Mouse (Mus musculus) neural tube, embryonic 15.5 days (tissue): ENCODE data around the gene Atxn7l1. TPM values are rescaled to one million over a fixed set of nuclear protein-coding genes. Genes with fewer than 3 reads are reported as not detected.
A peak's percentile ranks its signal among the peaks of the same experiment; 100 is the strongest.

ENCODE experiments used
- ATAC-seq: fragments of 200-750 bp; cut with Nextera tagmentation; 2 replicates; pipeline ENCODE4 v1.8.0; 2017; ENCODE audit warnings: mild to moderate bottlenecking, moderate TSS enrichment, moderate library complexity; ENCODE audit not compliant: low FRiP score
- H3K27ac ChIP-seq: fragments of 300-500 bp; sonication (generic); replicated peaks from 2 replicates; pipeline ENCODE4 v1.5.1; 2015; ENCODE audit warnings: mild to moderate bottlenecking, inconsistent platforms
- H3K27me3 ChIP-seq: fragments of 300-500 bp; sonication (generic); replicated peaks from 2 replicates; pipeline ENCODE4 v1.6.1; 2015; ENCODE audit warnings: inconsistent platforms
- H3K36me3 ChIP-seq: fragments of 300-500 bp; sonication (generic); 2 replicates; pipeline ENCODE4 v1.6.1; 2015; ENCODE audit warnings: inconsistent platforms
- H3K4me1 ChIP-seq: fragments of 300-500 bp; sonication (generic); 2 replicates; pipeline ENCODE4 v1.6.1; 2015; ENCODE audit warnings: inconsistent platforms
- H3K4me2 ChIP-seq: fragments of 300-500 bp; sonication (generic); 2 replicates; pipeline ENCODE4 v1.6.1; 2015; ENCODE audit warnings: inconsistent platforms, mild to moderate bottlenecking, moderate library complexity
- H3K4me3 ChIP-seq: fragments of 300-500 bp; sonication (generic); replicated peaks from 2 replicates; pipeline ENCODE4 v1.5.1; 2015; ENCODE audit warnings: mild to moderate bottlenecking, inconsistent platforms
- H3K9ac ChIP-seq: fragments of 300-500 bp; sonication (generic); replicated peaks from 2 replicates; pipeline ENCODE4 v1.6.1; 2015; ENCODE audit warnings: mild to moderate bottlenecking, inconsistent platforms
- H3K9me3 ChIP-seq: fragments of 300-500 bp; sonication (generic); replicated peaks from 2 replicates; pipeline ENCODE4 v1.6.1; 2016; ENCODE audit warnings: inconsistent platforms
- WGBS: fragments of 180-500 bp; shearing (Covaris S2); methylation state at CpG from one replicate; pipeline ENCODE4 v1.1.7; 2015; ENCODE audit warnings: mixed read lengths; 5-methylcytosine and 5-hydroxymethylcytosine counted together
- polyA plus RNA-seq: library from polyadenylated mRNA; unstranded; fragments of >200 nt; fragmentation: Nextera tagmentation; extraction: Ambion mirVana; gene quantifications from 2 replicates; pipeline ENCODE4 v1.2.1, GENCODE M21; 2015

Gene Atxn7l1
- polyA plus RNA-seq, 1 experiment from 2014 or later: 19.4 TPM

DNA sequence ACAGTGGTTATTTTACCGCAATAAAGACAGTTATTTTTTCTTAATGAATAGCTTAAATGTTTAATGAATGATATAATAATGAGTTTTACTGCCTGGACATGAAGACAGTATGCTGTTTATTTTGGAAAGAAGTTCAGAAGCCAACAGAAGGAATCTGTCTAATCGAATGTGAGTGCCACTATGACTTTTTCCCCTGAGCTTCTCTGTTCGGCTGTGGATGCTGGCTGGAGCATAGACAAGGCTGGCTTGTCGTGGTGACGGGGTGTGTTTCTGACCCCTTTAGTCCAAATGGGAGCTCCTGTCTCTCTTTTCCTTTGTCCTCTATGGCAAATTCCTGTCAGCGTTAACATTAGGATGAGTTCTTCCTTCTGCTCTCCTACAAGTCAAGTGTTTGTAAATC, 37.6 kb downstream of the Atxn7l1 start:
- H3K4me3 ChIP-seq: no peak overlapping the region
- H3K36me3 ChIP-seq: no peaks in the 10 kb centered on the region
- no peak overlapping the region for H3K4me2 ChIP-seq
- peaks cover 15% of the 10 kb centered on the region for H3K4me1 ChIP-seq
- WGBS: 67% methylated on average over 6 of the region's 6 CpGs
- no peak for ATAC-seq
- no peak overlapping the region for H3K27ac ChIP-seq
- H3K9me3 ChIP-seq: no peaks in the 10 kb centered on the region
- H3K27me3 ChIP-seq: no peaks in the 10 kb centered on the region
- H3K9ac ChIP-seq: no peak overlapping the region

DNA sequence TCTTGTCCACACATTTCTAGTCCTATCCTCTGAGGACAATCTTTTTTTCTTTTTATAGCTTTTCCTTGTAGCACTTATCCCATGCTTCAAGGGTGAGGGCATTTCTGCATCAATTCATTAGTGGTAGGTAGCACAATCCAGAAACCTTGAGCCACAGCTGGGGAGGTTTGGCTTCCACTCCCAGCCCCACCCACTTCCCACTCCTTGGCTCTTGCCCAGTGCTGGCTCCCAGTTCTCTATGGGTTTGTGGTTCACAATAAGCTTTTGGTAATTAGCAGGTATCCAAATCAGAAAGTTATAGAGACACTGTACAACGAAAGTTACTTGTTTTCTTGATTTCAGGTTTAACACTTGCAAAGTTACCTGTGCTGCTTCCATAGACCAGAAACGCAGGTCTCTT, 38.8 kb downstream of the Atxn7l1 start:
- 89% methylated on average over 2 of the region's 2 CpGs for WGBS
- Histone ChIP-seq H3K9ac (no peak overlapping the region), H3K4me1 (peaks cover 15% of the 10 kb centered on the region), H3K36me3 (no peaks in the 10 kb centered on the region), H3K27ac (no peak overlapping the region), H3K4me3 (no peak overlapping the region), H3K27me3 (no peaks in the 10 kb centered on the region), H3K4me2 (no peak overlapping the region), H3K9me3 (no peaks in the 10 kb centered on the region)
- no peak for ATAC-seq

DNA sequence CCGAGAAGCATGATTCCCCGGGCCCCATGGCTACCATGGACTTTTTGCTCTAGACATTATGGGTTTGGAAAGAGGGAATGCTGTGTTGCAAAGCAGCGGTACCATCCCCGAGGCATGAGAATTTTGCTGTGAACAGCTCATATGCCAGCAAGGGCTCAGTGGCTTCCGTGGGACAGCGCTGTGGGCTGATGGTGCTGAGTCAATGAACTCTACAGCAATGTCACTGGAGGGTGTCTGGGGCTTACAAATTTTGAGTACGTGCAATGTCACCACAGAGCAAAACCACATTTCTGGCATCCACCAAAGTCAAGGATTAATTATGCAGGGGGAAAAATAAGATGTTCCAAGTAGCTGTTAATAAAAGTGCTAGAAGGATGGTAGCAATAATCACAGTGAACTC, 42.6 kb downstream of the Atxn7l1 start:
- no peak overlapping the region for H3K4me2 ChIP-seq
- H3K27me3 ChIP-seq: no peaks in the 10 kb centered on the region
- ATAC-seq: no peak
- WGBS: 91% methylated on average over 7 of the region's 7 CpGs
- no peak overlapping the region for H3K27ac ChIP-seq
- no peaks in the 10 kb centered on the region for H3K9me3 ChIP-seq
- no peak overlapping the region for H3K4me3 ChIP-seq
- no peak overlapping the region for H3K9ac ChIP-seq
- no peaks in the 10 kb centered on the region for H3K36me3 ChIP-seq
- peaks cover 15% of the 10 kb centered on the region for H3K4me1 ChIP-seq

DNA sequence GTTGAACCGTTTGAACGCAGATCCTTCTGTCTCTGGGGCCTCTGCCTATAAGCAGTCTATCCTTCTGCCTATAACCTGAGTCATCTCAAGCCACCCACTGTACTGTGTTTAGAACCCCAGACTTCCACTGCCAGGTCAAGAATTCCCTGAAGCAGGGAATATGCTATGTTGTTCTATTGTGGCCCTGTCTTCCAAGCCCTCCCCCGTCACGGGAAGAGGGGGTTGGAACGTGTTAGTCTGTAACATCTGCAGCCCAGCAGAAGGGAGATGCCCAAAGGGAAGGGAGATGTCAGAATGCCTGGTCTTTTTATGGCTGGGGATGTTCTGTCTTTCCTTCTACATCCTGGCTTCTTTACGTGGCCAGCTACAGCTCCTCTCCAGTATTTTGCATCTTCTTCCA, 43.1 kb downstream of the Atxn7l1 start:
- H3K9ac ChIP-seq: no peak overlapping the region
- no peak for ATAC-seq
- H3K27me3 ChIP-seq: no peaks in the 10 kb centered on the region
- no peaks in the 10 kb centered on the region for H3K9me3 ChIP-seq
- no peak overlapping the region for H3K27ac ChIP-seq
- H3K4me2 ChIP-seq: no peak overlapping the region
- H3K4me1 ChIP-seq: peaks cover 15% of the 10 kb centered on the region
- H3K4me3 ChIP-seq: no peak overlapping the region
- WGBS: 63% methylated on average over 6 of the region's 6 CpGs
- H3K36me3 ChIP-seq: no peaks in the 10 kb centered on the region

DNA sequence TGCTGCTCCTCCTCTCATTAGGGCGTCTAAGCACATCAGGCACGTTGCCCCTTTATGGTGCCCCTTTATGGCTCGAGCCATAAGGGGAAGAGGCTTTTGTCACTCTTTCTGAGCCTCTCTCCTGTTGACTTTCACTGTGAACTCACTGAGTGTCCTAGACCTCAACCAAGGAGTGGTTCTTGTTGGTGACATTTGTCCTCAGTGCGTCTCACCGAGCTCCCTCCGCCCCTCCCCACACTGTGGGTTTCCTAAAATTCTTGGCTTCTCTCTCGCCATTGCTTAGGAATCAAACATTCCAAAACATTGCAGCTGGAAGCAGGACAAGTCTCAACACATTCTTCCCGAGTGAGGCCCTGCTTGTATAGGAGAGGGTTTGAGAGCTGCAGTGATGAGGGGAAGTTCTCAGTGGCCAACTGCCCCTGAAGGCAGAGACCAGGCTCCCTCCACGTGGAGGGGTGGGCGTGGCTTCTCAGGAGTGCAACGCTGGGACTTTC, 46.0 kb downstream of the Atxn7l1 start:
- H3K36me3 ChIP-seq: no peaks in the 10 kb centered on the region
- H3K9ac ChIP-seq: no peak overlapping the region
- WGBS: 18% methylated on average over 11 of the region's 11 CpGs
- H3K27ac ChIP-seq: no peak overlapping the region
- peaks cover 19% of the 10 kb centered on the region for H3K4me1 ChIP-seq
- no peak overlapping the region for H3K4me2 ChIP-seq
- no peaks in the 10 kb centered on the region for H3K27me3 ChIP-seq
- ATAC-seq: peak; percentile 16; the same call in 1 of the 2 replicates
- H3K4me3 ChIP-seq: no peak overlapping the region
- H3K9me3 ChIP-seq: 0 out of 2 replicates have a peak, but pooled peaks cover 3% of the 10 kb centered on the region

DNA sequence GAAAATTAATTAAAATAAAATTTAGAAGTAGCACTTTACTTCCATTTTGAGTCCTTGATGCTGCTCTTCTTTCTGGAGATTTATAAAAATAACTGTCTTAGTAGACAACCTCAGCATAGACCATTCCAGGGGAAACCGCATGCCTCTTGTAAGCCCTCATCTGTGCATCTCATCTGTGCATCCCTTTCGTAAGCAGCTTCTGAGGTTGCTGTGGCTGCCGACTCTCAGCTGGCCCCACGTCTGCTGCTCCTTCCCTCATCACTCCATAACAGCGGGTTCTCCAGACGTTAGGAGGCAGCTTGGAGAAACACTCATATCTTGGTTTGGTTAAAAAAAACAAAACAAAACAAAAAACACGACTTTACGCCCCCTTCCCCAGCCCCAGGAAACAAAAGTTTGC, 47.7 kb downstream of the Atxn7l1 start:
- no peak overlapping the region for H3K4me2 ChIP-seq
- H3K9ac ChIP-seq: no peak overlapping the region
- 31% methylated on average over 8 of the region's 8 CpGs for WGBS
- H3K27me3 ChIP-seq: no peaks in the 10 kb centered on the region
- no peak for ATAC-seq
- H3K9me3 ChIP-seq: 0 out of 2 replicates have a peak, but pooled peaks cover 3% of the 10 kb centered on the region
- H3K36me3 ChIP-seq: no peaks in the 10 kb centered on the region
- H3K4me1 ChIP-seq: peaks cover 22% of the 10 kb centered on the region
- H3K27ac ChIP-seq: no peak overlapping the region
- H3K4me3 ChIP-seq: no peak overlapping the region

DNA sequence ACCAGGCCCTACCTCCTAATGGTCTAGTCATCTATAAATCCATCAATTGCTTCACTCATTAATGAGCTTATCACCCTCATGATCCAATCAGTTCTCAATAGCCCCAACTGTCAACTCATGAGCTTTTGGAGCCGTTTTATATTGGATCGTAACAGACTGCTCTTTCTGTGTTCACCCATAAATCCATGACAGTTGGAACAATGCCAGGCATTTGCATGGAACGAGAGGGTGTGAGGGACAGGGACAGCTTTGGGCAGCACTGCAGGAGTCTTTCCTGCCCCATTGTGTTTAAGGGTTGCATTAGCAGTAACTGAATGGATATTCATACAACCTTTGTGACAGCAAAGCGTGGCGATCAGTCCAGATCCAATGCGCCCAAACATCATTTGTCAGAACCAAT, 49.8 kb downstream of the Atxn7l1 start:
- Histone ChIP-seq H3K36me3 (no peaks in the 10 kb centered on the region), H3K4me1 (peaks cover 29% of the 10 kb centered on the region), H3K4me2 (no peak overlapping the region), H3K27me3 (no peaks in the 10 kb centered on the region), H3K4me3 (no peak overlapping the region), H3K9ac (no peak overlapping the region), H3K9me3 (0 out of 2 replicates have a peak, but pooled peaks cover 3% of the 10 kb centered on the region), H3K27ac (no peak overlapping the region)
- 18% methylated on average over 6 of the region's 6 CpGs for WGBS
- ATAC-seq: 0 out of 2 replicates have a peak, but pooled peaks have one; percentile 38

DNA sequence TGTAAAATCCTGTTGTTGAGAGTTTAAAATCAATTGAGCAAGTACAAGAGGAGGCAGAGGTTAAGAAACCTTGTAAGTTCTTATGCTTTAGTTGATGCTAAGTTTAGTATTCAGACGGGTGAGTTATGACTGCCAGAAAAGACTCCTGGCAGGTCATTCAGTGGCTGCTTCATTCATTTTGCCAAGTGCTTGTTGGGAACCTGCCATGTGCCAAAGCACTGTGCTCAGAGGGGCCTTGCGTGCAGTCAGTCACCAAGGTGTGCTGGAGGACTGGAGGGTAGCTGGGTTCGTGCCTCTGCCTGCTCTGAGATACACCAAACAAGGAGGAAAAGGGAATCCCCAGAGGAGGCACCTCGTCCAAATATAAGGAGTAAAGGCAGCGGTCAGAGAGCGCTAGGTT, 50.3 kb downstream of the Atxn7l1 start:
- WGBS: 38% methylated on average over 6 of the region's 6 CpGs
- Histone ChIP-seq H3K36me3 (no peaks in the 10 kb centered on the region), H3K4me3 (no peak overlapping the region), H3K9me3 (0 out of 2 replicates have a peak, but pooled peaks cover 3% of the 10 kb centered on the region), H3K27me3 (no peaks in the 10 kb centered on the region), H3K4me2 (no peak overlapping the region), H3K27ac (no peak overlapping the region), H3K9ac (no peak overlapping the region), H3K4me1 (peaks cover 29% of the 10 kb centered on the region)
- no peak for ATAC-seq

DNA sequence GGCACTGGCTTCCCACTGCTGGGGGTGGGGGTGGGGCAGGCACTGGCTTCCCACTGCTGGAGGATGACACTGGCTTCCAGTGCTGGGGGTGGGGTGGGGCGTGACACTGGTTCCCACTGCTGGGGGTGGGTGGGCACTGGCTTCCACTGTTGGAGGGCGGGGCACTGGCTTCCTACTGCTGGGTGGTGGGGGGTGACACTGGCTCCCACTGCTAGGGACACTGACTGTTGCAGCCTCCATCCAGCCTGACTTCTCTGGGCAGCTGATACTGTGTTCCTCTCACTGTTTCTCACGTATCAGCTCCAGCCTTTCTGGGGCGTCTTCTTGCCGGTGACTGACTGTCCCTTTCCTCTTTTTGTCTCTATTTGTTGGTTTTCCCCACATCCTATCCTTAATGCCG, 53.6 kb downstream of the Atxn7l1 start:
- Histone ChIP-seq H3K36me3 (no peaks in the 10 kb centered on the region), H3K9ac (no peak overlapping the region), H3K27ac (no peak overlapping the region), H3K27me3 (no peaks in the 10 kb centered on the region), H3K4me1 (peaks cover 19% of the 10 kb centered on the region; the same call in 1 of the 2 replicates), H3K9me3 (0 out of 2 replicates have a peak, but pooled peaks cover 3% of the 10 kb centered on the region), H3K4me2 (no peak overlapping the region), H3K4me3 (no peak overlapping the region)
- 72% methylated on average over 6 of the region's 6 CpGs for WGBS
- no peak for ATAC-seq

DNA sequence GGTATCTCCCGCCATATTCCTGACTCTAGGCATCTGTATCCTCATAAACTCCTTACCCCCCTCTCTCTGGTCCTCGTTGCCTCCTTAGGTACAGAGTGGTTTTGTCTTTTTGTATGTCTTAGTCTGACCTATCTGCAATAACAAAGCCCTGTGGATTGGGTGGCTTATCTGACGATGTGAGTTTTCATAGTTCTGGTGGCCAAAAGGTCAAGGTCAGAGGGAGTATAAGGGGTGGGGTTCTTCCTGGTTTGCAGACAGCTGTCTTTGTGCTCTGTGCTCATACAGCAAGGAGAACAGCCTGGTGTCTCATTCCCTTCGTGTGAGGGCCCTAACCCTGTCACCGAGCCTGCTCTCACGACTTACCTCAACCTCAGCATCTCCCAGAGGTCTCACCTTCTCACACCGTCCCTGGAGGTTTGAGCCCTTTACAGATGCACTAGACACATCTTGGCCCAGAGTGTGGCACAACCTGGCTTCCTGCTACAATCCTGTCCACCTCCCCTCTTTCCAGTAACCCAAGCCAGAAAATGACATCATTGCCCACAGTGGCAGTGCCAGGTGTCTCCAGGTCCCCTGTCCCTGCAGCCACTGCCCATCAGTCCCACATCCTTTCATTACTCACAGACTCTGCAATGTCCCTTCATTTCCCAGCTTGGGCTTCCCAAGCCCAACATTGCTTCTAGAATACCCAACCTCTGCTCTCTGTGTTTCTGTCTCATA, 54.2 kb downstream of the Atxn7l1 start:
- no peak overlapping the region for H3K9ac ChIP-seq
- no peak overlapping the region for H3K27ac ChIP-seq
- H3K27me3 ChIP-seq: no peaks in the 10 kb centered on the region
- ATAC-seq: no peak
- no peak overlapping the region for H3K4me3 ChIP-seq
- WGBS: 68% methylated on average over 7 of the region's 7 CpGs
- H3K4me1 ChIP-seq: peaks cover 23% of the 10 kb centered on the region; the same call in 1 of the 2 replicates
- H3K36me3 ChIP-seq: no peaks in the 10 kb centered on the region
- no peak overlapping the region for H3K4me2 ChIP-seq
- H3K9me3 ChIP-seq: 0 out of 2 replicates have a peak, but pooled peaks cover 2% of the 10 kb centered on the region

DNA sequence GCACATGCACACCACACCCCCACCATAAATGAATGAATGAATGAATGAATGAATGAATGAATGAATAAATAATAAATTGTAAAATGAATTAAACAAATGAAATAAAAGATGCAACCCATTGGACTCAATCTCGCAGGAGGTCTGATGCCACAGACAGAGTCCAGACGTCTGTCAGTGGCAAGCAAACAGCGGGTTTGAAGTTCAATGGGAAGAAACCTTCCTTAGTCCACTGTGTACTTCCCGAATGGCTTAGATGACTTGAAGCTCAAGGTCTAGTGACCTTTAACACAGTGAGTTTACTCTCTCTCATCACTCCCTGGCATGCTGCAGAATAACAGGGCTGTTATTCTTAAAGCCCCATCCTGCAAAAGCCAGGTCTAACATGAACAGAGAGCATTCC, 57.8 kb downstream of the Atxn7l1 start:
- Histone ChIP-seq H3K4me1 (peaks cover 18% of the 10 kb centered on the region; the same call in 1 of the 2 replicates), H3K27ac (no peak overlapping the region), H3K4me3 (no peak overlapping the region), H3K27me3 (no peaks in the 10 kb centered on the region), H3K9ac (no peak overlapping the region), H3K4me2 (no peak overlapping the region), H3K9me3 (no peaks in the 10 kb centered on the region), H3K36me3 (no peaks in the 10 kb centered on the region)
- ATAC-seq: no peak
- 85% methylated on average over 4 of the region's 4 CpGs for WGBS

DNA sequence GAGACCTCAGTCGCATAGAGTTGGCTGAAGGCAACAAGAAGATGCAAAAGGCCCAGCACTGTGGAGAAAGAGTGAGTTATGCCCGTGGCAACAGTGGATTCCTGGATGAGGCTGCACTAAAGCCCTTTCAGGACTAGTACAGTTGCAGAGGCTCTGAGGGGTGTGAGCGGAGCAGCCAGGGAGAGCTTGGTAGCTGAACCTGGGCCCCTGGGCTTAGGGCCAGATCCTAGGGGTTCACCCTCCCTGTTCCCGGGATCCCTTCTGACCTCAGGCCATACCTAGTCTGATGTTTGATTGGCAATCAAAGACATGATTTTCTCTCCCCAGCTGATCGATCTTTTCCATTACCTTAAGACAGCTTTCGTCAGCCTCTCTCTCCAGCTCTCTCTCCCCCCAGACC, 58.8 kb downstream of the Atxn7l1 start:
- H3K4me2 ChIP-seq: no peak overlapping the region
- WGBS: 72% methylated on average over 6 of the region's 6 CpGs

More for the DNA sequence above, 58.8 kb downstream of the Atxn7l1 start:
- Histone ChIP-seq H3K4me1 (peaks cover 17% of the 10 kb centered on the region), H3K4me3 (no peak overlapping the region), H3K27ac (no peak overlapping the region), H3K9ac (no peak overlapping the region), H3K9me3 (no peaks in the 10 kb centered on the region), H3K27me3 (no peaks in the 10 kb centered on the region), H3K36me3 (no peaks in the 10 kb centered on the region)
- ATAC-seq: no peak
